Mouse (Mus musculus) lung, adult 2 months (tissue): ENCODE data around the gene Olfr281.

Experiments
- CTCF ChIP-seq: fragments of 200-500 bp; IDR thresholded peaks from 2 replicates; pipeline ENCODE4 v1.5.1; 2011; ENCODE audit warnings: mild to moderate bottlenecking, low read length, control low read depth; ENCODE audit not compliant: insufficient read depth
- POLR2A ChIP-seq: fragments of 200-500 bp; IDR thresholded peaks from 2 replicates; pipeline ENCODE4 v1.6.1; 2011; ENCODE audit warnings: low read depth, mild to moderate bottlenecking, control low read depth, low read length, borderline replicate concordance; ENCODE audit errors: extremely low read depth

- no peak for TF ChIP-seq CTCF
- no peak for TF ChIP-seq POLR2A
These were observed 19.2 kb downstream of the Olfr281 start for GRCm38 (mm10) chr15:98471539-98471938.
